Mouse (Mus musculus) left cerebral cortex, postnatal 36 days (tissue): ENCODE results near the gene Itga3. TPM values are rescaled to one million over a fixed set of nuclear protein-coding genes. Genes with fewer than 3 reads are reported as not detected.

ENCODE experiments used
- DNase-seq, 2 experiments: peaks; one replicate each; pipeline ENCODE4 v3.0.0; 2021 to 2022; ENCODE audit warnings: low spot score in 2 of 2, mixed read lengths in 1 of 2
- intact Hi-C: fragments of 180-260 bp; cut with DNase I; formaldehyde crosslinking; loops from one replicate; pipeline ENCODE4 v1.15.1; 2025
- total RNA-seq, 2 experiments: library from RNA; stranded (reverse); gene quantifications; 2 replicates each; pipeline ENCODE4 v1.2.3; 2021

Itga3 gene
- total RNA-seq, 2 experiments from 2014 or later: 15.2 to 16.2 TPM

DNA sequence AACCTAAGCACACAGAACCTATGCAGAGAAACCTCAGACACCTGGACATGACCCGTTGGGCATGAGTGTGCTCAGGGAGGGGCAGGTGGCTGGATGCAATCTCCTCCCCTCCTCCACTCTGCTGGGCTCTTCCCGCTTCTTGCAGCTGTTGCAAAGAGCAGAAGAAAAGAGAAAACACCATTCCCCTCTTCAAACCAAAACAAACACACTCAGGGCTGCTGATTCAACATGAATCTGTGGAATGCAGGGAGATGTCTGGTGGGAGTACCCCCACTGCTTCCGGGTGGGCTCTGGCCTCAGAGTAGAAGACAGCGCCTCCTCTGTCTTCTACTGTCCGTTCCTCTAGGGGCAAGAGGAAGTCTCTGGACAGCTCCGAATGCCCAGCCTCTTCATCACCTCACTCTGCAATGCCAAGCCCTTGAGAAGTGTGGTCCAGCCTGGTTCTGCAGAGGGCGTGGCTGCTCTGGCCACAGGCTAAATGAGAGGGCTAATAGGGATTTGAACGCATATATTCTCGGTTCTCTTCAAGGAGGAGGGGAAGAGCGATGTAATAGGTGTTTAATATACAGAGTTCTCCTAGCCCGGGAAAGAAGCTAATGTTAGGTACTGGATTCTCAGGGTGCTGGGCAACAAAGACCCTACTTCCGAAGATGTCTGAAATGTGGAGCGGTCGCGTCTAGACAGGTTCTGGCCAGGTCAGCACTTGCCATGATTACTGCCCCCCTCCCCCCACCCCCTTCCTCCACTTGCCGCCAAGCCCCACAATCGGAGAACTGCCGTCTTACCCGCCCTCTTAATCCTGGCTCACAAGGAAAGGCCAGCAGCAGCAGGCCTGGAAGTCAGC lies 1.2 kb downstream of the Itga3 start:
- intact Hi-C loops: loop anchor here (2.0 kb wide), 1 partner anchor 31 kb away; no protein-coding TSS in a partner anchor
- DNase-seq: no peak

DNA sequence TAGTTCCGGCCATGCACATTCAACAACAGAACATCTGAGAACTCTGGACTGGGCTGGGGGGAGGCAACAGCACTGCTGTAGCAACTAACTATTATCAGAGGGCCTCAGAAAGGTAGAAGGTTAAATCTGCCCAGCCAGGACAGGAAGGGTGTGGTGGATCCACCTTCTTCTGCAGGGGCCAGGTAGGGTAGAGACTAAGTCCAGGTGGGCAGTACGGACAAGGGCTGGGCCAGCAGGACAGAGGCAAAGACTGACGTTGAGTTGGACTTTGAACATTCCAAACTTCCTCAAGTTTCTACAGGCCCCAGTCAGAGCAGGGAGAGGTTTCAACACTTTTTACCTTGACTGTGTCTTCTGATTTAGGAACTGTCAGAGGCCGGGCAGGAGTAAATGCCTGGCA lies 1.9 kb downstream of the Itga3 start:
- DNase-seq: no peak
- intact Hi-C loops: no loop called here

DNA sequence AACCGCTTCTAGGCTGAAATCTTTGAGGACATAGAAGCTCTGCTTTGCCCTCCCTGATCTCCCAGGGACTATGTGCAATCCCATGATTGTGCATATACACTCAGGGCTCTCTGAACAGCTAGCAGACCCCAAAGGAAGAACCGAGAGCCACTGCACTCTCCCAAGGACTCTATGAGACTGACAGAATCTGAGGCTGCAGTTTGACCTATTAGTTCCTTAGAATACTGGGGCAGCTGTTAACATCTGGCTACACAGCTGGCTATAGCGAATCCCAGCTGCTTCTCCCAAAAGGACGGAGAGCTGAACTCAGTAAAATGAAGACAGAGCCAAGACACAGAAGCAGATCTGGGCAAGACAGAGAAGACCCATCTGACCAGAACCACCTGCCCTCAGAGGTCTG lies 2.8 kb downstream of the Itga3 start:
- DNase-seq: no peak
- intact Hi-C loops: no loop called here

DNA sequence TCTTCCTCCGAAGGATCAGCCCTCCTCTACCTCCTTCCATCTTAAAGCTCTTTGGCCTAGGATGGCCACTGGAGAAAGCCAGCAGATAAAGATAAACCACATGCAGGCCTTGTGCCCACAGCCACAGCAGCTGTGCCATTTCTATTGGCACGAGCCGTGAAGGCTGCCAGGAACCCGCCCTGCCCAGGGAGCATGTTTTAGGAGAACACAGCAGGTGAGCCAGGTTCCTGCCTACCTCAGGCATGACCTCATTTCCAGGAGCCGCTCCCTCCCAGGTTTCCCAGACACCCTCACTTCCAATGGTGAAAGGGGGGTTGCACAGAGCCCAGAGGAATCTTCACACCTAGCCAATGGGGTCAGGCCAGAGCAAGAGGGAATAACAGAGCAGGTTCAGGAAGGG lies 3.8 kb downstream of the Itga3 start:
- no peak for DNase-seq
- intact Hi-C loops: no loop called here

DNA sequence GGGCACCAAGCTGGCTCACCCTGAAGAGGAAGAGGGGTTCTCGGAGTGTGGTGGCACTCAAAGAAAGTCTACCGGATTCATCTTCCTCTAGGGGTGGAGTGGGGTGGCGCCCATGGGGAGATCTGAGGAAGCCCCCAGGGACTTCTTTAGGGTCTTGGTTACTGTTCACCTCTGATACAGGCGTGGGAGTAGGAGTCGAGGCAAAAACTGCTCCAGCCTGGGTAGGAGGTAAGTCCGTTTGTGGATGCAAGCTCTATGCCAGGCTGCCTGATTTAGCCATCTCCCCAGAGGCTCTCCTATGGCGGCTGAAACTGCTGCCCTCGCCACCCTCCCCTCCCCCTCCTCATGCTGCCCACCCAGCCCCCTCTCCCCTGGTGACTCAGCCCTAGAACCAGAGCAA lies 4.5 kb downstream of the Itga3 start:
- intact Hi-C loops: no loop called here
- no peak for DNase-seq

DNA sequence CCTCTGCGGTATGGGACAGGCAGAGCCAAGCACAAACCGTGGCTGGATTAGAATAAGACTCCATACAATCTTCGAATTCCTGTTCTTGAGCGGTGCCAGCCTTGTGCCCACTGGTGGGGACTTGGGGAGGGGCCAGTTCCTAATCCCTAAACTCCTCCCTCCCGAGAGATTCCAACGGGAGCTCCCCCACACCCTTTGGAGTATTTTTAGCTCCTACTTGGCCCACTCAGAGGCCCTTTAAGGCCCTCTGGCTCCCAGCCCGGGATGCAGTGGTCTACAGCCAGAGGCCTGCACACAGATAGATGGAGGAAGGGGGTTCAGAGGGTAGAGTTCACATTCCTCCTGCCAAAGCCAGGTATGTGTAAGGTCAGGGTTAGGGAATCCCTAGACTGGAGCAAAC lies 5.3 kb downstream of the Itga3 start:
- intact Hi-C loops: no loop called here
- DNase-seq: no peak

DNA sequence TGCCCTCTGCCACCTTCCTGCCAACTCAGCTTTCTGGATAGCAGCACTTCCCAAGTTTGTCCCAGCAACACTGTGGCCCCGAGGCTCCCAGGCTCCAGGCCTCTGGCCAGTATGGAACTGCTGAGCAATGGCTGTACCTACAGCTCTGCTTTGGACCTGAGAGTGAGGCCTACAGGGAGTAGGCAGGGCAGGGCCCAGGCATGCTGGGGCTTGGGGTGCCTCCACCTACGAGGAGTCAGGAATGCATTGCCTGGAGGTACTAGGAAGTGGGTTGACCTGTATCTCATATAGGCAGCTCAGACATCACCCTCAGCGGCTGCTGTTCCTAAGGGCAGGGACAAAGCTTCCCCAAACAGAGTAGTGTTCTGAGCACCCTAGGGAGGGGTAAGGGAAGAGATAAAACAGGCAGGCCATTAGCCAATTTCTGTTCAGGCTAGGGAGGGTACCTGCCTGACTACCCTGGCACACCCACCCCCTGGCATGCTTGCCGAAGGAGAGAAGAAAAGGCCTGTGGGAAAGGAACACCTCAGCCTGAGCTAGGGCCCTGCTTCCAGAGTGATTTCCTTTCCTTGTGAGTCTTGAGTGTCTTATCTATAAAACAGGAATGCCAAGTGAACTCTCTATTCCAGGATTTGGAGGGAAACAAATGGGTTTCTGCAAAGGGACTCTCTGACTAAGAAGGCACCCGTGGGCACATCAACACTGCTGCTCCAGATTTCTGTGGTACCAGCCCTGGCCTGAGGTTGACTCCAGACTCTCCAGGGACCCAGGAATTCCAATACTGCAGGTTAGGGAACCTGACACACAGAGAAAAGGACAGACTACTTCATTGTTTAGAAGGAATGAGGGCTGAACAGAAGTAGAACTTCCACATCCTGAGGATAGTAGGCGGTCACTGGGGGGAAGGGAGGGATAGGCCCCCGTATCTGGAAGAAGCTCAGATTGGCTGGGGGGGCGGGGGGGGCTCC lies 6.2 kb downstream of the Itga3 start:
- no peak for DNase-seq
- intact Hi-C loops: no loop called here

DNA sequence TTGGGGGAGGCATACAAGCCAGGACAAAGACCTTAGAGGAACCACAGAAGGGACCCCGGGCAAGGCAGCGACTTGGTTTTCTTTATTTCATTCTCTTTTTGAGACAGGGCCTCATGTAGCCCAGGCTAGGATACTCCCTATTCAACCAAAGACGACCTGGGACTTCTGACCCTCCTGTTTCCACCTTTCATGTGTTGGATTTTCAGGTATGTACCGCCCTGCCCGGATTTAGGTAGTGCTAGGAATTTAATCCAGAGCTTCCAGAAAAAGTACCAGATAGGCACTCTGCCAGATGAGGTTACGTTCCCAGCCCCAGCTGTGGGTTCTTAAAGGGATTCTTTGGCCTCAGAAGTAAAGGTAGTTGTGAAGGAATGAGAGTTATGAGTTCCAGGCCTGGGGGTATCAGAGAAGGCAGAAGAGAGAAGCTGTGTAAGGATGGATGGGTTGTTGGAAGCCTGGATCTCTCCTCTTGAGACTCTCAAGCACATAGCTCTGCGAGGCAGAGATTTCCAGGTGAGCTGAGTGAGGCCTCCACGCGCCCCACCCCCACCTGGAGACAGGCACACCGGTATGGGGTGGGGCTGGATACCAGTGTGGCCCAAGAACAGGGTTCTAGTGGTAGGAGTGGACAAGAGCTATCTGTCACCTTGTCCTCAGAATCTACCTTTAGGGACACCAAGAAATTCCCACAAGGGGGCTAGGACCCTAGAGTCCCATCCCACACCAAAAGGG lies 7.2 kb downstream of the Itga3 start:
- no peak for DNase-seq
- intact Hi-C loops: no loop called here

DNA sequence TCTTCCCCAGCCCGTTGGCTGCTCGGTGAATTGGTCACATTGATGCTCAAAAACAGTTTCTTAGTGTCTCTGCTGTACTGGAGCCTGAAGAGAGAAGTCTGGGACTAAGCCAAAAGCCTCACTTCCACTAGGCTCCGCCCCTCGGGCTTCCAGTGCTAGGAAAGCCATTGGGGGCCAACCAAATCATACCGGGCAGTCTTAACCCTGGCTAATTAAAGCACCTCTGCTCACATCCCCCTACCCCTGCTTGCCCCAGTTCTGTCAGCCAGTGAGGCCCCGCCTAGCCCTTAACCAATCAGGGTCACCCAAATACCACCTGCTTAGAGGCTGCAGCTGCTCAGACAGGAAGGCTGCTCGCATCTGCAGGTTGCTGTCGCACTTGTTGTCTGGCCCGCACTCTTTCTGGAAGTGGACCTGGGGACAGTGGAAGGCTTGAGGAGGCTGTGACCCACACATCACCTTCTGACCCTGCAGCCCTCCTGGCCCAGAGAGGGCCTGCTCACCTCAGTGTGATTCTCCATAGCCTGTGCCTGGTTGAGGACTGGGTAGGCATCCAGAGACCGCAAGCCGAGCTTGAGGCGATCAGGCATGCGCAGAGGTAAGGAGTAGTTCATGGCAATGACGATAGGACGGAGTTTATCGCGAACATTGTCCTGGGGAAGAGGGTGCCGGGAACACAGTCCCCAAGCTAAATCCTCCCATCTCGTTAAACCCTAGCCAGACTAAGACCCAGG lies 19.7 kb downstream of the Itga3 start:
- intact Hi-C loops: no loop called here

DNA sequence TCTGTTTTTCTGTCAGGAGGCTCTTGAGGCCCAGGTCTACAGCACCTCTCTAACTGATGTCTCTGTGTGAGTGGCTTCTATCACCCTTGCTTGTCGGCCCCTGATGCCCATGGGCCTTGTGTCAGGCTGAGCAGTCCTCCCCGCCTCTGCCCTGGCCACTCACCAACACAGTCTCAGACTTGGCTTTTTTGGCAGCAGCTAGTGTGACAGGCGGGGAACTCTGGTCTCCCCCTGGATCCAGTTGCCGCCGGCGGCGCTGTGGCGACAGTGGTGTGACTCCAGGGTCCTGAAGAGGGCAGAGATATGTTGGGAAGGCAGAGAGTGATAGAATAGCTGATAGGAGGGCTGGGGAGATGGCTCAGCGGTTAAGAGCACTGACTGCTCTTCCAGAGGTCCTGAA lies 23.5 kb downstream of the Itga3 start:
- intact Hi-C loops: no loop called here
- DNase-seq: no peak

More for the DNA sequence above, 19.7 kb downstream of the Itga3 start:
- DNase-seq: no peak

DNA sequence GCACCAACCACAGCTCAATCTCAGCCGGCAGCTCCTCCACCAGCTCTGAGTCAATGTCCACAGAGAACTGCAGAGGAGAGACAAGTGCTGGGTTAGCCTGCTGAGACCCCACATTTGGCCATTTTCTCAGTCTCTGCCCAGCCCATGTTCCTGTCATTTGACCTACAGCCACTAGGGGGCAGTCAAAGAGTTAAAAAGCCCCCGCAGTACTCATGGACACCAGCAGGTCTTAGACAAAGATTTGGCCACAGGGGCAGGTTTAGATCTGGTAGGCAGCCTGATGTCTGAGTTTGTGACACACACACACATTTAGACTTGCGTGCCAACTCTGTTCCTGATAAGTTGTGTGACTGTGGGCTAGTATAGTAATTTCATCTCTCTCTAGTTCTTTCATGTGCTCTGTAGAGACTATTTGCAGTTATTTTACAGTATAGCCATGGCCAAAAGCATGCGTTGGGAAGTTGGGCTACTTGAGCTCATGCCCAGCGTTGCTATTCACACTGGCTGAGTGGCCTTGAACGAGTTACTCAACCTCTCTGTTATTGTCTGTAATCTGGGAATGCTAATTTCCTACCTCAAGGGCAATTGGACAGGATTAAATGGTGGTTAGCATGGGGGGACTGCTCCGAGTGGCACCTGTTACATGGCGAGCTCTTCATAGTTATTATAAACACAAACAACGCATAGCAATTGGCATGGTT lies 29.5 kb downstream of the Itga3 start:
- intact Hi-C loops: loop anchor here (2.0 kb wide), 1 partner anchor 60 kb away; no protein-coding TSS in a partner anchor
- DNase-seq: peak in 1 of 2 experiments; percentile 50

DNA sequence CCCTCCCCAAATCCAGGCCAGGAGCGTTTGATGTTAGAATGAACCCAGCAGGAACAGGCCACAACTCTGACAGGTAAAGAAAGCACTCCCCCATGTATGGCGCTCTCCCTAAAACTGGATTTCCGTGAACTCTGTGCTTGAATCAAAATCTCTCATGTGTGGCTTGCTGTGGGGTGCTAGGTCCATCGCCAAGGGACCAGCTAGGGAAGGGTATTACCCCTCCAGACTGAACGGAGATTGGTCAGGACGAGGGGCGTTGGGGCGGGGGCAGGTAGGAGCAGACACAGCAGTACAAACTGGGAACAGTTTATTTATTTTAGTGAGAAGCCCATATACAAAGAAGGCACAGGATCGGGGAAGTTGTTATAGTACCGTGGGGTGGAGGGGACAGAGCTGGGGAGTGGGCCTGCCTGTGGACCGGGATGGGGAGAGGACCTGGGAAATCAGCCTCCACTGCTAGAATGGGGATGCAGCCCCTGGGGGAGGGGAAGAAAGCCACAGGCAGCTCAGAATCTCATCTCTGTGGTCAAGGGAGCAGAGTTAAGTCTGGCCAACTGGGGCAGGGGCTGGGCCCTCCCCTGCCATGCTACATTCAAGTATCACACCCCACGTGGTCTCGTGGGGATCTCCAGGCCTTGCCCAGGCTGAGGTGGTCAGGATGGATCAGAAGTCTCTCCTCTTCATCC lies 32.3 kb downstream of the Itga3 start:
- no peak for DNase-seq
- intact Hi-C loops: loop anchor here (5.0 kb wide), 2 partner anchors 52 to 107 kb away; partner anchors contain the start of genes Col1a1 and Ppp1r9b

DNA sequence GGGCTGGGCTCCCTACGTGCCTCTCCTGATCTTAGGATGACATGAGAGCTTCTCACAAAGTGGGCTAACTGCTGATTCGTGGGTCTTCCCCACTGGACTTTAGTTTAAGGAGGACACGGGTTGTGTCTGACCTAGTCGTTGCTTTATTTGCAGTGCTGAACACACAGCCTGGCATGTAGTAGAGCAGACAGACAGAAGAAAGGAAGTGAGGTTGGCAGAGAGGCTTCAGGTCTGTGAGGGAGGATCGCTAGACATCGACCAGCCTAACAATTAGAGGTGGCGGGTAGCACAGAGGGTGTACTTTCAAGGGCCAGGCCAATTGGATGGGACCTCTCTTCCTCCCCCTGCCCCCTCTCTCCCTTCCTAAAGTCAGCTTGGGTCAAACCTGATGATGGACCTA lies 33.0 kb downstream of the Itga3 start:
- intact Hi-C loops: loop anchor here (5.0 kb wide), 2 partner anchors 51 to 106 kb away; partner anchors contain the start of genes Col1a1 and Ppp1r9b
- no peak for DNase-seq

DNA sequence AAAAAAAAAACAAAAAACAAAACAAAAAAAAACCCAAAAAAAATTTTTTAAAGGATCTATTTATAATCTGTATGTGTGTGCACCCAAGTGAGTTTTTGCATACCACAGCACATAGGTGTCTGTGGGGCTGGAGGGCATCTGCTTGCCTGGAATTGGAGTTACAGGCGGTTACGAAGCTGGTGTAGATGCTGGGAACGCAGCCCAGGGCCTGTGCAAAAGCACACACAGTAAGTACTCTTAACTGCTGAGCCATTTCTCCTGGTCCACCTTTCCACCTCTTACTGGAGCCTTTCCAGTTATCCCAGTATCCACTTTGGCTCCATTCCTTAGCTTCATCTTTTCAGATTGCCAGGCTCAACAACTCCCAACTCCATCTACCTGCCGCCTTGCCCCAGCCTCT lies 33.5 kb downstream of the Itga3 start:
- DNase-seq: no peak
- intact Hi-C loops: loop anchor here (5.0 kb wide), 2 partner anchors 51 to 106 kb away; partner anchors contain the start of genes Col1a1 and Ppp1r9b

DNA sequence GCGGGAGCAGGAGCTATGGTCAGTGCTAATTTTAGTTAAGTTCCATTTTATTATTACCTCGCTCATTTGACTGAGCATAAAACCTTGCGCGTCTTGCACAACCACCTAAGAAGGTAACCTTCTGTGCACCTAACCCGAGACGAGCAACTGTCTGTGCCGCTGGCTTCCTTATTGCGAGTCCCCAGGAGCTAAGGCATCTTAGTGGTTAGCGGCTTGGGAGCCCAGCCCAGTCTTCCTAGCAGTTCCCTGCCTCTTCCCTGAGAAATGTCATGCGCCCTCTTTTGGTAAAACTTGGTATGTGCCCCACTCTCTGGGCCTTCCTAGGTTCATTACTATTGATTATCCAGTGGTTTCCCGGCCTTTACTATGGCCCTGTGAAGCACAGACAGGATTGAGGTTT lies 34.5 kb downstream of the Itga3 start:
- intact Hi-C loops: loop anchor here (5.0 kb wide), 2 partner anchors 50 to 105 kb away; partner anchors contain the start of genes Col1a1 and Ppp1r9b

DNA sequence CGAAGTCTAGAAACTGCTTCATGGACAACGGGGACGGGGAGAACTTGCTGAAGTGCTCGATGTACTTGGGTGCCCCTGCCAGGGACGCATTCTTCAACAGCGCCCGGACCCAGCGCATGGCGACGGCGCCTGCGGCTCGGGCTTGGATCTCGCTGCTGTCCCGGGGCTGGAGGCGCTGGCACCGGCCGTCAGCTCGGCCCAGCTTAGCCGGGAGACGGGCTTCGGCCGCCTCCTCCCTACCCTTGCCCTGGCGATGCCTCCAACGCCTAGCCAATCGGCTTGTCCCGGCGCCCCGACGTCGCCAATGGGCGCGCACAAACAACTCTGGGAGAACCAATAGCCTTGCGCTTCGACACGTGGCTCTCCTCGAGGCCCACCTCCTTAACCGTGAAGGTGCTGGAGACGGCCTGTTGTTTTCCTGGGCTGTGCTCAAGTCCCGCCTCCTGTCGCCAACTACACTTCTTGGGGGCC lies 35.4 kb downstream of the Itga3 start, which contains the start of gene Pdk2:
Gene Pdk2 (minus strand): TSS at position 216 of the 471 bp plus-strand sequence.
- intact Hi-C loops: loop anchor here (5.0 kb wide), 2 partner anchors 49 to 104 kb away; partner anchors contain the start of genes Col1a1 and Ppp1r9b
- DNase-seq: peak; percentile 97 to 98

More for the DNA sequence above, 34.5 kb downstream of the Itga3 start:
- DNase-seq: peak; percentile 80 to 82

DNA sequence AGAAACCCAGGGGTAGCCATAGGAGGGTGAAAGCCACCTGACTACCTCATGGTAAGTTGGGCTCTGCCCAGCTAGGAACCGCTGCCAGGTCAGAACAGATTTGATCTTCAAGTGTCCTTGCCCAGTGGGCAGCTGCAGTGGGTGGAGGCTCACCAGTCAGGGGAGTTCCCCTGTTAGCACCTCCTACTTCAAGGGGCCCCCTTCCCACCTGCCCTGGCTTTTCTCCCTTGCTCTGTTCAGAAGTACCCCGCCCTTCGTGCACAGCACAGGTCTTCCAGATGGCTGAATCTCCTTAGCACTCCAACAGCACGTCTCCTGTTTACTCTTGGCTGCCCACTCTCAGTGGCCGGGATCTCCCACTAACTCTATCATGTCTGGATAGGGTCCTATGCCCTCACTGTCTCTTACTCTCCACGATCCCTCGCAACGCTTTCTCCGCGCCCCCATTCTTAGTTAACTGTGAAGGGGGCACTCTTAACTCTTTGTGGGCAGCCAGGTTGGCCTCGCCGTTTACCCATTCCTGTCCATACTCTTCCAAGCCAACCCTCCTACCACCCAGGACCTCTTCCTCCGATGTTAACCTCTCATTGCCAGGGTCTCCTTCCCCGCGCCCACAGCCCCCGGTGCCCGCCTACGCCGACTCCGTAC lies 36.0 kb downstream of the Itga3 start:
- intact Hi-C loops: loop anchor here (5.0 kb wide), 2 partner anchors 48 to 103 kb away; partner anchors contain the start of genes Col1a1 and Ppp1r9b
- peak; percentile 50 to 56 for DNase-seq
